Mouse (Mus musculus) layer of hippocampus, postnatal 36 days (tissue): ENCODE measurements around the gene Sycp2l. TPM values are rescaled to one million over a fixed set of nuclear protein-coding genes. Genes with fewer than 3 reads are reported as not detected.

ENCODE experiments used
- total RNA-seq, 2 experiments: library from RNA; stranded (reverse); gene quantifications; 2 replicates each; pipeline ENCODE4 v1.2.3; 2021

Gene Sycp2l
- total RNA-seq, 2 experiments from 2014 or later, result not detected

Other genes starting within 250 kb of the Sycp2l start
- 10 to 100 TPM; 40.7 to 42.7 TPM for gene Pak1ip1, start 113.3 kb upstream of the Sycp2l start, total RNA-seq
- gene Tmem14c, start 98.0 kb upstream of the Sycp2l start, total RNA-seq, result 10 to 100 TPM; 62.6 to 63.4 TPM
- gene Mak, start 34.6 kb upstream of the Sycp2l start, total RNA-seq, result 1 to 10 TPM in 1 of 2 experiments, under 1 TPM in 1; 0.52 to 1.0 TPM
- gene Gcm2, start 3.3 kb upstream of the Sycp2l start, total RNA-seq, result not detected
- 10 to 100 TPM; 17.4 to 18.0 TPM for gene Elovl2, start 106.1 kb downstream of the Sycp2l start, total RNA-seq
- 100 to 1,000 TPM; 140 to 159 TPM for gene Smim13, start 135.5 kb downstream of the Sycp2l start, total RNA-seq
- gene Gm17364, start 159.7 kb downstream of the Sycp2l start, total RNA-seq, result not detected